8 mouse cellular contexts compared by ENCODE assay signal in the genomic region with DNA sequence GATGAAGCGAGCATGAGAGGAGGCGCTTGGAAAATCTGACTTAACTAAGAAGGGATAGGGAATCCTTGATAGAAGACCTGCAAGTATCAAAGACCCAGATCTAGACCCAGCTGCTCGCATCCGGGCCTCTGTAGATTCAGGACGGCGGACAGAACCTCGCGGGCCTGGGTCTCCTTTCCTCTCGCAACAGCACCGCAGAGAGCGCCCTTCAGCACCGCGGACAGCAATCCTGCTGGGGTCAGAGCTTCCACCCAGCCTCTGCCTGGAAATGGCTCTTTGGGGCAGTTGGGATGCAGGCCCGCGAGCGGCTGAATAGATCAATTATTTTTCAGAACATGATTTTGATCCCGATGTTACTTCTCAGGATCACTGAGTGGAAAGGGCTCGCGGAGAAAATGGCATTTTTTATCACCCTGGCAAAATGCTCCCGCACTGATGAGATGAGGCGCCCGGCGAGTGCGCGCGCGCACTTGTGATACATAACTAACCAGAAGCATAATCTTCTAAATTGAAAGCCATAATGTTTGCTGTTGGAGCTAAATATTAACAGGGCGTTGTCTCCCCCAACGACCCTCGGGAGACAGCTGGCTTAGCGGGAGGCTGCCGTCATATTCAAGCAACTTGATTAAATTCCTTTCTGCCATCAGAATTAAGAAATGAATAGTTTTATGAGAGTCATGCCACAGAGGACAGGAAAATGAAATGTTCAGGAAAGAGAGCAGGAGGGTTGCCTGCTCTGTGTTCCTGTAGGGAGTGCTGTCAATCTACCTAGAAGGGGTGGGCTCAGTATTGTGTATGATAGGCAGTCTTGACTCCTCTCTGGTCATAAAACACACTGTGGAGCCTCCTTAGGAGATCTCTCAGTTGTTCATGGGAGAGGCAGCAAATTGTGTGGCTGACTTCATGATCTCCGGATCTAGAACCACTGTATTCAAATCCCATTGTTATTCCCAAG.
DNase-seq lines count a peak whose midpoint lies in the region; ATAC-seq lines count a peak whose summit lies in the region.

No protein-coding gene starts in this region.

- ATAC-seq in liver, embryonic 12.5 days = no peak
- ATAC-seq in midbrain, embryonic 13.5 days = no peak

- no peaks in the 10 kb centered on the region for H3K36me3 ChIP-seq in liver, embryonic 12.5 days
- H3K36me3 ChIP-seq in midbrain, embryonic 13.5 days = no peaks in the 10 kb centered on the region

- intact Hi-C loops in gastrocnemius, postnatal 14 days (cut with DNase I; ENCODE audit: low total_unique reads) = no loop called here

- no peaks in the 10 kb centered on the region for H3K4me1 ChIP-seq in liver, embryonic 12.5 days
- H3K4me1 ChIP-seq in midbrain, embryonic 13.5 days (replicated peaks) = peaks cover 17% of the 10 kb centered on the region

- DNase-seq in liver = peak; percentile 70
- peak; percentile 83 for DNase-seq in adrenal gland, postnatal 25 days
- DNase-seq in gastrocnemius, postnatal 14 days = peak; percentile 78
- DNase-seq in kidney, postnatal 14 days = peak; percentile 85
- DNase-seq in thymus, postnatal 4 days = peak; percentile 77
- no peak for DNase-seq in frontal cortex, adult 2 months (ENCODE audit: extremely low spot score in 1 of 2, low spot score in 1 of 2)

- whole genome bisulfite sequencing in liver, embryonic 12.5 days (ENCODE audit: insufficient replicate concordance) = 21% methylated on average over 32 of the region's 33 CpGs
- 18% methylated on average over 33 of the region's 33 CpGs for WGBS in midbrain, embryonic 13.5 days

- H3K9ac ChIP-seq in liver, embryonic 12.5 days = no peak overlapping the region
- 0 out of 2 replicates have a peak overlapping the region, but pooled peaks have one; percentile 15 for H3K9ac ChIP-seq in midbrain, embryonic 13.5 days (replicated peaks)

- no peak overlapping the region for H3K27ac ChIP-seq in liver, embryonic 12.5 days
- H3K27ac ChIP-seq in midbrain, embryonic 13.5 days = no peak overlapping the region

- H3K4me3 ChIP-seq in liver, embryonic 12.5 days = no peak overlapping the region
- H3K4me3 ChIP-seq in midbrain, embryonic 13.5 days (replicated peaks) = 0 out of 2 replicates have a peak overlapping the region, but pooled peaks have one; percentile 3

- H3K9me3 ChIP-seq in liver, embryonic 12.5 days (replicated peaks) = no peaks in the 10 kb centered on the region
- H3K9me3 ChIP-seq in midbrain, embryonic 13.5 days = no peaks in the 10 kb centered on the region

- no peaks in the 10 kb centered on the region for H3K27me3 ChIP-seq in liver, embryonic 12.5 days (replicated peaks)
- peaks cover 7% of the 10 kb centered on the region; the same call in 1 of the 2 replicates for H3K27me3 ChIP-seq in midbrain, embryonic 13.5 days

- no peak overlapping the region for H3K4me2 ChIP-seq in liver, embryonic 12.5 days
- peak overlapping the region; percentile 35 for H3K4me2 ChIP-seq in midbrain, embryonic 13.5 days (replicated peaks)

Comparison
In these comparisons a context has a peak if more than half of its experiments do, and no peak if none do; other contexts are left out.
1. DNase-seq: peak in liver (single experiment), adrenal gland, postnatal 25 days (single experiment), gastrocnemius, postnatal 14 days (single experiment), kidney, postnatal 14 days (single experiment) and thymus, postnatal 4 days (single experiment); none in frontal cortex, adult 2 months (0 of 2).